Mouse (Mus musculus) hindbrain, embryonic 16.5 days (tissue): ENCODE measurements around the gene Cd44. TPM values are rescaled to one million over a fixed set of nuclear protein-coding genes. Genes with fewer than 3 reads are reported as not detected.

ENCODE experiments used
- ATAC-seq: fragments of 200-750 bp; cut with Nextera tagmentation; 2 replicates; pipeline ENCODE4 v1.8.0; 2017; ENCODE audit warnings: moderate TSS enrichment, moderate library complexity
- H3K27ac ChIP-seq: fragments of 300-500 bp; sonication (generic); 2 replicates; pipeline ENCODE4 v1.5.1; 2014; ENCODE audit warnings: low read depth, mild to moderate bottlenecking, control low read depth, low read length, moderate library complexity
- H3K27me3 ChIP-seq: fragments of 300-500 bp; sonication (generic); replicated peaks from 2 replicates; pipeline ENCODE4 v1.6.1; 2014; ENCODE audit warnings: low read length; ENCODE audit not compliant: control insufficient read depth, insufficient read depth
- H3K36me3 ChIP-seq: fragments of 300-500 bp; sonication (generic); 2 replicates; pipeline ENCODE4 v1.6.1; 2014; ENCODE audit warnings: mild to moderate bottlenecking, low read length, moderate library complexity, mixed read lengths; ENCODE audit not compliant: control insufficient read depth, insufficient read depth
- H3K4me1 ChIP-seq: fragments of 300-500 bp; sonication (generic); 2 replicates; pipeline ENCODE4 v1.6.1; 2014; ENCODE audit warnings: low read depth, low read length; ENCODE audit not compliant: control insufficient read depth, insufficient read depth
- H3K4me2 ChIP-seq: fragments of 300-500 bp; sonication (generic); 2 replicates; pipeline ENCODE4 v1.6.1; 2014; ENCODE audit warnings: mild to moderate bottlenecking, low read length, control low read depth, moderate library complexity
- H3K4me3 ChIP-seq: fragments of 300-500 bp; sonication (generic); 2 replicates; pipeline ENCODE4 v1.5.1; 2014; ENCODE audit warnings: mild to moderate bottlenecking, low read length, control low read depth, moderate library complexity
- H3K9ac ChIP-seq: fragments of 300-500 bp; sonication (generic); 2 replicates; pipeline ENCODE4 v1.6.1; 2014; ENCODE audit warnings: low read depth, mild to moderate bottlenecking, control low read depth, low read length, moderate library complexity
- H3K9me3 ChIP-seq: fragments of 300-500 bp; sonication (generic); 2 replicates; pipeline ENCODE4 v1.6.1; 2014; ENCODE audit warnings: mild to moderate bottlenecking, low read length, moderate library complexity; ENCODE audit not compliant: control insufficient read depth
- WGBS: fragments of 180-500 bp; shearing (Covaris S2); extraction: QIAGEN DNeasy Blood & Tissue Kit; methylation state at CpG from one replicate; pipeline ENCODE4 v1.1.7; 2014; 5-methylcytosine and 5-hydroxymethylcytosine counted together
- polyA plus RNA-seq: library from polyadenylated mRNA; unstranded; fragments of >200 nt; fragmentation: Nextera tagmentation; extraction: Ambion mirVana; gene quantifications from 2 replicates; pipeline ENCODE4 v1.2.1, GENCODE M21; 2015

Gene Cd44
- polyA plus RNA-seq, 1 experiment from 2014 or later: 4.7 TPM

DNA sequence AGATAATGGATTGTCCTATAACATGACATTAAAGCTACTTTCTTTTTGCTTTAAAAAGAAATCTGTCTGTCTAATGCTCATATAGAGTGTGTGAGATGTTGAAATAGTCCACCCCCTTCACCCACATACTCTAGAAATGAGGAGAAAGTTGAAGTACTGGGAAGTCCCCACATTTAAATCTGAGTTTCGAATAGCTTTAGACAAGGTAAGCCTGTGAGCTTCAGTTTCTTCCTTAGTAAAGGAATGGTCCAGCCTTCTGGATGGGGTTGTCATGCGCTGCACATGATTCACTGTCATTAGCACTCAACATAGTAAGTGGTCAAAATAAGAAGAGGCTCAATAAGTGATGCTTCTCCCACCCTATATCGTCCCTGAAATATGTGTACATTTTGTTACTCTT, 48.2 kb downstream of the Cd44 start:
- 93% methylated on average over 3 of the region's 3 CpGs for WGBS

DNA sequence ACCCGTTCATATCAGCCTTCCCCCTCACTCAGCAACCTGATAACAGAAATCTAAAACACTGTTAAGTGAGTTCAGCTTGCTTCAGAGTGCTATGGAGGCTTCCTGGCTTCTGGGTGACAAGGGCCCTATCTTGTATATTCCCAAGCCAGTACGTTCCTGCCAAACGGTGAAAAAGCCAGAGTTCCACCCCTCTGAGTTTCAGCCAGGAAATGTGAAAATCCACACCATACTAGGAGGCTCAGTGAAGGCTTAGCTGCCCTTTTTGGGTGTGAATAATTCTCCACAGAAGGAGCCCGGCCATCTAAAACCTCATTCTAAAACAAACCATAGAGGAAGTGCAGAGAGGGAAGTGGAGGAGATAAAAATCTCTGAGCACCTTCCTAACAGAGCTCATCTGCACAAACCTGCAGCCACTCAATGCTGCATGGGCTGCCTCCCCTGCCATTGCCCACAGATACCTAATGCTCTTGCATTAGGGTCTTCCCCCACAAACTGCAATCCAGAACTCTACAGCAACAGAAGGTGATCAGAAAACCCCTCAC, 49.5 kb downstream of the Cd44 start:
- Histone ChIP-seq H3K27ac (no peak overlapping the region), H3K4me3 (no peak overlapping the region), H3K4me1 (no peaks in the 10 kb centered on the region), H3K9ac (no peak overlapping the region), H3K9me3 (no peaks in the 10 kb centered on the region), H3K27me3 (no peaks in the 10 kb centered on the region), H3K36me3 (no peaks in the 10 kb centered on the region), H3K4me2 (no peak overlapping the region)
- ATAC-seq: no peak
- 78% methylated on average over 4 of the region's 4 CpGs for WGBS

More for the DNA sequence above, 48.2 kb downstream of the Cd44 start:
- no peak for ATAC-seq
- no peak overlapping the region for H3K4me3 ChIP-seq
- H3K27ac ChIP-seq: no peak overlapping the region
- no peaks in the 10 kb centered on the region for H3K36me3 ChIP-seq
- no peak overlapping the region for H3K4me2 ChIP-seq
- no peaks in the 10 kb centered on the region for H3K9me3 ChIP-seq
- no peaks in the 10 kb centered on the region for H3K27me3 ChIP-seq
- H3K4me1 ChIP-seq: no peaks in the 10 kb centered on the region
- no peak overlapping the region for H3K9ac ChIP-seq

DNA sequence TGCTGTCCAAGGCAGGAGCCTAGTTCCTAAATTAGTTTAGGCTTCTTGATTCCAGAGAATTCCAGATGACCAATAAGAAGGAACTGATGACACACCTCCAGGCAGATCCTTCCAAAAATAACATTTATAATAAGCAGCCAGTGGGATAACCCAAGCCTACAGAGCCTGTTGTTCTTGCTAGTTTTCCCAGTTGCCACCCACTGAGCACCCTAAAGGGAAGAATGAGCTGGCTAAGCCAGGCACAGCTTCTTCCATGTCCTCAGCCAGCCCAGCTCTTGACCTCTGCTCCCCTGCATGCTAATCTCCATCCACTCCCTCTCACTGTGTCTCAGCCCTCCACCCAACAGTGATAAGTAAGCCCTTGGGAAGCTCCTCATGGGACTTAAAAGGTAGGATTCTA, 51.4 kb downstream of the Cd44 start:
- no peak overlapping the region for H3K4me2 ChIP-seq
- H3K27ac ChIP-seq: no peak overlapping the region
- no peaks in the 10 kb centered on the region for H3K4me1 ChIP-seq
- ATAC-seq: no peak
- no peaks in the 10 kb centered on the region for H3K9me3 ChIP-seq
- no peaks in the 10 kb centered on the region for H3K36me3 ChIP-seq
- H3K9ac ChIP-seq: no peak overlapping the region
- no peak overlapping the region for H3K4me3 ChIP-seq
- H3K27me3 ChIP-seq: no peaks in the 10 kb centered on the region

DNA sequence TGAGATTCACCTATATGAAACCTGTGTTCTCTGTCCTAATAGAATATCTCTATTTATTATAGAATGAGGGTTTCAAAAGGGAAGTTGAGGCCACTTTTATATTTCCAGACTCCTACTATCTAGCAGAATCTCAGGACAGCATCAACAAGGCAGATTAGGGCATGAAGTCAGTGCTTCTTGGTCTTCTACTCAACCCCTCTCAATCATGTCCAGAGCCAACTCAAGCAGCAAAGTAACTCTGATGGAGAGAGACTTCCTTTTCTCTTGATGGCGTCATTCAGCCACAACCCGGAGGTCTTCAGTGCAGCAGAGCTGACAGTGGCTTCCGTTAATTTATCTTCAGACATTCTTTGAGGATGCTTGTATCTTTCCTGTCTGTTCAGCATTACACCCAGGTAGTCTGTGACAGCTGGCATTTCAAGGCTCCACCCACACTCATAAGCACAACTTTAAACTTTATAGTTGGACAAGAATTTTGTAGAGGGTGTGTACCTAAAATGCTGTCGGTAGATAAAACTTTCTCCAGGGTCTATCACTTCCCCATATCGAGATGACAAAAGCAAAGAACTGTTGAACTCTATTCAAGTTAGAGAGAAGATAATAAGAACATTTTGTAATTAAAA, 52.5 kb downstream of the Cd44 start:
- H3K9me3 ChIP-seq: no peaks in the 10 kb centered on the region
- no peak overlapping the region for H3K27ac ChIP-seq
- H3K4me1 ChIP-seq: no peaks in the 10 kb centered on the region
- no peaks in the 10 kb centered on the region for H3K36me3 ChIP-seq
- H3K4me2 ChIP-seq: no peak overlapping the region
- no peaks in the 10 kb centered on the region for H3K27me3 ChIP-seq
- H3K9ac ChIP-seq: no peak overlapping the region
- ATAC-seq: no peak
- 95% methylated on average over 5 of the region's 5 CpGs for WGBS
- no peak overlapping the region for H3K4me3 ChIP-seq

DNA sequence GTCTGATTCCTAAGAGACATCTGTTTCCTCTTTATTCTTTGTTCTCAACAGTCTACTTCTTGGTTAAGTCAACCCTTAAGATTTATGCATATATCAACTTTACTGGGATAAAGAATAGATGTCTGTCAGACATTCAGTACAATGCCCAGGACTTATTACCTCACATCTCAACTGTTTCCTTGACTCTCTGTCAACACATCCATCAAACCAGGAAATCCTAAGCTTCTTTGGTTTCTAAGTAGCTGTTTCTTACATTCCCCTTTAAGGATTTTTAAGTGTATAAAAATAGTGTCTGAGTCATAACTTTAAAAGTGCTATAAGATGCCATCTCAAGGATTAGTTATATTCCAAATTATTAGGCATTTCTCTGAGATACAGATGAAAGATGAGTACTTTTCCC, 60.2 kb downstream of the Cd44 start:
- no peaks in the 10 kb centered on the region for H3K4me1 ChIP-seq

DNA sequence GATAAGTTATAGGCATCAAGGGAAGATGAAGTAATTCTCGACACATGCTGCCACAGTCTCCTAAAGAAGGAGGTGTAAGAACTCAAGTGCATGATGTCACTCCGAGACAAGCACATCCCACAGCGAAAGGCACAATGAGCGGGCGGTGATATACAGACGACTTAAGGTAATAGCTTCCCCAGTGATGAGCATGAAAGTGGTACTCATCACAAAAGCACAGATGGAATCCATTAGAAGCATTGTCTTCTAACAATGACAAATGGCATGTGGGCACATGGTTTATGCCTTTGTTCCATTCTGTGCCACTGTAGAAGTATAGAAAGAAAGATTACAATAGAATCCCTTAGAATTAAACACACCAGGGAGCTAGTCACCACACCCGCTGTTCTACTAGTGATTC, 63.3 kb downstream of the Cd44 start:
- ATAC-seq: peak; percentile 72; the same call in 1 of the 2 replicates
- H3K9me3 ChIP-seq: no peaks in the 10 kb centered on the region
- H3K4me3 ChIP-seq: no peak overlapping the region
- no peak overlapping the region for H3K27ac ChIP-seq
- H3K27me3 ChIP-seq: no peaks in the 10 kb centered on the region
- H3K36me3 ChIP-seq: no peaks in the 10 kb centered on the region
- H3K4me2 ChIP-seq: no peak overlapping the region
- no peaks in the 10 kb centered on the region for H3K4me1 ChIP-seq
- WGBS: 52% methylated on average over 7 of the region's 7 CpGs
- no peak overlapping the region for H3K9ac ChIP-seq

More for the DNA sequence above, 60.2 kb downstream of the Cd44 start:
- Histone ChIP-seq H3K27ac (no peak overlapping the region), H3K27me3 (no peaks in the 10 kb centered on the region), H3K36me3 (no peaks in the 10 kb centered on the region), H3K4me2 (no peak overlapping the region), H3K9ac (no peak overlapping the region), H3K4me3 (no peak overlapping the region), H3K9me3 (no peaks in the 10 kb centered on the region)
- no peak for ATAC-seq

DNA sequence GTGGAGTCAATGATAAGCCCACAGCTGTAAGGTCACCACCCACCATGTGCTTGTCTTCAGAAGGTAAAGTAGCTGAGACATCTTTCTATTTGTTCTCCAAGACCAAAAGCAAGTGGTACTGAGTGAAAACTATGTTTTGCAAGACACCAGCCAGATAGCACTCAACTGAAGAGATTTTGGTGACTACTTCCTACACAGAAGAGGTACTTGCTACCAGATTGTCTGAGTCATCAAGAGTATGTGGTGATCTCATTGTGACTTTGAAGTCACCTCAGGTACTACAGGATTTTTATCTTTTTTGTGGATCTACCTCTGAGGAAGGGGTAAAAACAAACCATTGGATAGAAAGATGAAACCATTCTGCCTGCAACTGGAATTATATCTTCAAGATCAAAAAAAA, 69.9 kb downstream of the Cd44 start:
- Histone ChIP-seq H3K4me1 (no peaks in the 10 kb centered on the region), H3K9me3 (no peaks in the 10 kb centered on the region), H3K27ac (no peak overlapping the region), H3K4me2 (no peak overlapping the region), H3K27me3 (no peaks in the 10 kb centered on the region), H3K36me3 (no peaks in the 10 kb centered on the region), H3K4me3 (no peak overlapping the region), H3K9ac (no peak overlapping the region)
- no peak for ATAC-seq

DNA sequence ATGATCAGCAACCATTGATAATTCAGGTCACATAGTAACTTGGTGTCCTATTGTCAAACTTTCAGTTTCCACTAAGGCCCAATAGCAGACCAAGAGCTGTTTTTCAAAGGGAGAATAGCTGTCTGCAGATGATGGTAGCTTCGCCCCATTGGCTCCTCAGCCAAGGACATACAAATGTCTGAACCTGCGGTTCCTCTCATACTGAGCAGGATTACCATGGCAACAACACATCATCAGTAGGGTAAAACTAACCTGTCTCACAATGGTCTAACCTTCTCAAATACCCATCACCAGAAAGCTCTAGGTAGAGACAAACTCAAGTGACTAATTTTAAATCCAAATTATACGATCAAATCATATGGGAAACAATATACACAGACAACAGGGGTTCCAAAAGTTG, 72.3 kb downstream of the Cd44 start:
- H3K27me3 ChIP-seq: no peaks in the 10 kb centered on the region
- 72% methylated on average over 3 of the region's 3 CpGs for WGBS
- H3K4me2 ChIP-seq: no peak overlapping the region
- H3K9ac ChIP-seq: no peak overlapping the region
- H3K36me3 ChIP-seq: no peaks in the 10 kb centered on the region
- no peaks in the 10 kb centered on the region for H3K4me1 ChIP-seq
- no peak overlapping the region for H3K27ac ChIP-seq
- H3K4me3 ChIP-seq: no peak overlapping the region
- no peak for ATAC-seq
- H3K9me3 ChIP-seq: no peaks in the 10 kb centered on the region

DNA sequence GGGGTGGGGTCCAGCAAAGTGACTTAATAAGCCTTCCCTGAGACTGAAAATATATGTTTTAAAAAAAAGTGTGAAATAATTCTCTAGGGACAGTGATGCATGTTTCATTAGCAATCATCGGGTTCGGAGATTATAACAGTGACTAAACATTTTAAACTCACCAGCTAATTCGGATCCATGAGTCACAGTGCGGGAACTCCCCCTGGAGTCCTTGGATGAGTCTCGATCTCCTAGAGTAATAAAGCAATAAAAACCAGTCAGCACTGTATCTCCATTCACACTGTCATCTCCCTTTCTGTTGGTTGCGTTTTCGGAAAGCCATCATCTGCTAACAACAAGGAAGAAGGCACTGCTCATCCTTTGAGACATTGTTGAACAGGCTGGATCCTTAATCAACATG, 73.1 kb downstream of the Cd44 start:
- Histone ChIP-seq H3K27me3 (no peaks in the 10 kb centered on the region), H3K9ac (no peak overlapping the region), H3K9me3 (no peaks in the 10 kb centered on the region), H3K27ac (no peak overlapping the region), H3K4me2 (no peak overlapping the region), H3K4me3 (no peak overlapping the region), H3K4me1 (no peaks in the 10 kb centered on the region), H3K36me3 (no peaks in the 10 kb centered on the region)
- 85% methylated on average over 7 of the region's 7 CpGs for WGBS
- no peak for ATAC-seq

DNA sequence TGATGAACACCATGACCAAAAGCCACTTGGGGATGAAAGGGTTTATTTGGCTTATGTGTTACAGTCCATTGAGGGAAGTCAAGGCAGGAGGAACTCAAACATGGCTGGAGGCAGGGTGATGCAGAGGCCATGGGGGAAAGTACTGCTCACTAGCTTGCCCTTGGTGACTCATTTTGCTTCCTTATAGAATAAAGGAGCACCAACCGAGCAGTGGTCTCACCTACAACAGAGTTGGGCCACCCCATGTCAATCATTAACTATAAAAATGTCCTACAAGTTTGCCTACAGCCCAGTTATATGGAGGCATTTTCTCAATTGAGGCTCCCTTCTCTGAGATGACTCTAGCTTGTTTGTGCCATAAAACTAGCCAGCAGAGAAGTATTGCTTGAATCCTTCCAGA, 73.6 kb downstream of the Cd44 start:
- H3K4me3 ChIP-seq: no peak overlapping the region
- no peaks in the 10 kb centered on the region for H3K27me3 ChIP-seq
- no peak for ATAC-seq
- no peaks in the 10 kb centered on the region for H3K4me1 ChIP-seq
- H3K4me2 ChIP-seq: no peak overlapping the region
- no peak overlapping the region for H3K9ac ChIP-seq
- no peaks in the 10 kb centered on the region for H3K9me3 ChIP-seq
- H3K36me3 ChIP-seq: no peaks in the 10 kb centered on the region
- 74% methylated on average over 1 of the region's 1 CpGs for WGBS
- no peak overlapping the region for H3K27ac ChIP-seq
